Mouse (Mus musculus) forebrain, embryonic 14.5 days (tissue): ENCODE results near the gene Nav2. TPM values are rescaled to one million over a fixed set of nuclear protein-coding genes. Genes with fewer than 3 reads are reported as not detected.

ENCODE experiments used
- ATAC-seq: fragments of 200-750 bp; cut with Nextera tagmentation; 2 replicates; pipeline ENCODE4 v1.8.0; 2017; ENCODE audit warnings: mild to moderate bottlenecking, moderate library complexity
- DNase-seq: peaks from one replicate; pipeline ENCODE4 v3.0.0-alpha.2; 2015; ENCODE audit warnings: low spot score
- H3K27ac ChIP-seq: fragments of 300-500 bp; sonication (generic); 2 replicates; pipeline ENCODE4 v1.5.1; 2014; ENCODE audit warnings: low read depth, mild to moderate bottlenecking, control low read depth, low read length, moderate library complexity
- H3K27me3 ChIP-seq: fragments of 300-500 bp; sonication (generic); replicated peaks from 2 replicates; pipeline ENCODE4 v1.6.1; 2014; ENCODE audit warnings: low read length, control low read depth, mixed read lengths; ENCODE audit not compliant: control insufficient read depth, insufficient read depth
- H3K36me3 ChIP-seq: fragments of 300-500 bp; sonication (generic); 2 replicates; pipeline ENCODE4 v1.6.1; 2014; ENCODE audit warnings: low read length, control low read depth; ENCODE audit not compliant: control insufficient read depth, insufficient read depth
- H3K4me1 ChIP-seq: fragments of 300-500 bp; sonication (generic); 2 replicates; pipeline ENCODE4 v1.6.1; 2014; ENCODE audit warnings: antibody characterized with exemption, low read length, control low read depth; ENCODE audit not compliant: control insufficient read depth, insufficient read depth
- H3K4me2 ChIP-seq: fragments of 300-500 bp; sonication (generic); 2 replicates; pipeline ENCODE4 v1.6.1; 2014; ENCODE audit warnings: mild to moderate bottlenecking, control low read depth, low read length
- H3K4me3 ChIP-seq: fragments of 300-500 bp; sonication (generic); 2 replicates; pipeline ENCODE4 v1.5.1; 2014; ENCODE audit warnings: low read depth, low read length, control low read depth
- H3K9ac ChIP-seq: fragments of 300-500 bp; sonication (generic); 2 replicates; pipeline ENCODE4 v1.6.1; 2014; ENCODE audit warnings: mild to moderate bottlenecking, low read length, control low read depth, moderate library complexity
- H3K9me3 ChIP-seq: fragments of 300-500 bp; sonication (generic); replicated peaks from 2 replicates; pipeline ENCODE4 v1.6.1; 2016; ENCODE audit warnings: low read length, control low read depth, mixed read lengths; ENCODE audit not compliant: control insufficient read depth
- whole genome bisulfite sequencing: fragments of 180-500 bp; shearing (Covaris S2); extraction: QIAGEN DNeasy Blood & Tissue Kit; methylation state at CpG from one replicate; pipeline ENCODE4 v1.1.7; 2014; 5-methylcytosine and 5-hydroxymethylcytosine counted together
- polyA plus RNA-seq: library from polyadenylated mRNA; unstranded; fragments of >200 nt; fragmentation: Nextera tagmentation; extraction: Ambion mirVana; gene quantifications from 2 replicates; pipeline ENCODE4 v1.2.1, GENCODE M21; 2014

Nav2 gene
- polyA plus RNA-seq, 1 experiment from 2014 or later: 6.3 TPM

GRCm38 (mm10) chr7:48881971-48882609 is 26.4 kb upstream of the Nav2 start:
- no peak overlapping the region for H3K27ac ChIP-seq
- H3K9me3 ChIP-seq: no peaks in the 10 kb centered on the region
- 3% methylated on average over 28 of the region's 28 CpGs for WGBS
- peak overlapping the region; percentile 67 for H3K4me3 ChIP-seq
- H3K4me2 ChIP-seq: peak overlapping the region; percentile 99
- DNase-seq: no peak
- H3K4me1 ChIP-seq: peaks cover 7% of the 10 kb centered on the region; the same call in 1 of the 2 replicates
- H3K27me3 ChIP-seq: peaks cover 7% of the 10 kb centered on the region
- H3K36me3 ChIP-seq: peaks cover 6% of the 10 kb centered on the region; the same call in 1 of the 2 replicates
- ATAC-seq: no peak
- H3K9ac ChIP-seq: peak overlapping the region; percentile 52; the same call in 1 of the 2 replicates

GRCm38 (mm10) chr7:48883525-48884265 is 24.8 kb upstream of the Nav2 start:
- H3K27me3 ChIP-seq: peaks cover 13% of the 10 kb centered on the region
- 81% methylated on average over 4 of the region's 4 CpGs for WGBS
- no peak overlapping the region for H3K27ac ChIP-seq

GRCm38 (mm10) chr7:48884266-48884611 is 24.3 kb upstream of the Nav2 start:
- Histone ChIP-seq H3K9me3 (no peaks in the 10 kb centered on the region), H3K4me3 (no peak overlapping the region), H3K9ac (no peak overlapping the region), H3K4me1 (peaks cover 7% of the 10 kb centered on the region; the same call in 1 of the 2 replicates), H3K4me2 (no peak overlapping the region), H3K27me3 (peaks cover 14% of the 10 kb centered on the region), H3K36me3 (no peaks in the 10 kb centered on the region), H3K27ac (no peak overlapping the region)
- 61% methylated on average over 5 of the region's 5 CpGs for WGBS
- ATAC-seq (no peak), DNase-seq (no peak)

More at GRCm38 (mm10) chr7:48883525-48884265, 24.8 kb upstream of the Nav2 start:
- no peak for DNase-seq
- no peak overlapping the region for H3K9ac ChIP-seq
- no peaks in the 10 kb centered on the region for H3K9me3 ChIP-seq
- peaks cover 7% of the 10 kb centered on the region; the same call in 1 of the 2 replicates for H3K4me1 ChIP-seq
- H3K4me3 ChIP-seq: no peak overlapping the region
- H3K36me3 ChIP-seq: no peaks in the 10 kb centered on the region
- no peak overlapping the region for H3K4me2 ChIP-seq
- ATAC-seq: no peak

- Histone ChIP-seq H3K9me3 (no peaks in the 10 kb centered on the region), H3K9ac (no peak overlapping the region)
- 64% methylated on average over 8 of the region's 8 CpGs for WGBS
Observed at GRCm38 (mm10) chr7:48887973-48888372, 20.5 kb upstream of the Nav2 start.

GRCm38 (mm10) chr7:48888751-48889150 is 19.8 kb upstream of the Nav2 start:
- no peak overlapping the region for H3K4me3 ChIP-seq
- H3K27ac ChIP-seq: no peak overlapping the region
- H3K36me3 ChIP-seq: no peaks in the 10 kb centered on the region
- no peak overlapping the region for H3K9ac ChIP-seq
- peaks cover 6% of the 10 kb centered on the region; the same call in 1 of the 2 replicates for H3K4me1 ChIP-seq
- H3K27me3 ChIP-seq: peaks cover 11% of the 10 kb centered on the region; the same call in 1 of the 2 replicates
- H3K4me2 ChIP-seq: no peak overlapping the region
- ATAC-seq (no peak), DNase-seq (no peak)
- 83% methylated on average over 2 of the region's 2 CpGs for WGBS
- no peaks in the 10 kb centered on the region for H3K9me3 ChIP-seq

More at GRCm38 (mm10) chr7:48887973-48888372, 20.5 kb upstream of the Nav2 start:
- Histone ChIP-seq H3K4me1 (peaks cover 6% of the 10 kb centered on the region; the same call in 1 of the 2 replicates), H3K27me3 (peaks cover 11% of the 10 kb centered on the region; the same call in 1 of the 2 replicates), H3K4me2 (no peak overlapping the region), H3K4me3 (no peak overlapping the region), H3K36me3 (no peaks in the 10 kb centered on the region), H3K27ac (no peak overlapping the region)
- ATAC-seq (no peak), DNase-seq (no peak)

GRCm38 (mm10) chr7:48891029-48891428 is 17.5 kb upstream of the Nav2 start:
- Histone ChIP-seq H3K36me3 (no peaks in the 10 kb centered on the region), H3K4me3 (no peak overlapping the region), H3K9me3 (no peaks in the 10 kb centered on the region), H3K4me1 (peaks cover 6% of the 10 kb centered on the region; the same call in 1 of the 2 replicates), H3K9ac (no peak overlapping the region), H3K4me2 (no peak overlapping the region), H3K27ac (no peak overlapping the region), H3K27me3 (peaks cover 7% of the 10 kb centered on the region; the same call in 1 of the 2 replicates)
- ATAC-seq (0 out of 2 replicates have a peak, but pooled peaks have one; percentile 38), DNase-seq (no peak)
- WGBS: 22% methylated on average over 5 of the region's 5 CpGs

GRCm38 (mm10) chr7:48893093-48893492 is 15.4 kb upstream of the Nav2 start:
- WGBS: 89% methylated on average over 7 of the region's 7 CpGs
- H3K9me3 ChIP-seq: no peaks in the 10 kb centered on the region
- no peak overlapping the region for H3K9ac ChIP-seq
- peaks cover 14% of the 10 kb centered on the region; the same call in 1 of the 2 replicates for H3K27me3 ChIP-seq
- peaks cover 19% of the 10 kb centered on the region for H3K4me1 ChIP-seq
- no peak for DNase-seq
- no peak overlapping the region for H3K4me3 ChIP-seq
- no peak overlapping the region for H3K4me2 ChIP-seq
- no peaks in the 10 kb centered on the region for H3K36me3 ChIP-seq
- H3K27ac ChIP-seq: no peak overlapping the region
- ATAC-seq: no peak

GRCm38 (mm10) chr7:48894152-48894551 is 14.4 kb upstream of the Nav2 start:
- peaks cover 7% of the 10 kb centered on the region; the same call in 1 of the 2 replicates for H3K27me3 ChIP-seq
- H3K9ac ChIP-seq: no peak overlapping the region
- H3K4me3 ChIP-seq: no peak overlapping the region
- H3K4me1 ChIP-seq: peaks cover 20% of the 10 kb centered on the region
- DNase-seq (peak; percentile 76), ATAC-seq (peak; percentile 30; the same call in 1 of the 2 replicates)
- WGBS: 0% methylated on average over 6 of the region's 6 CpGs
- no peaks in the 10 kb centered on the region for H3K9me3 ChIP-seq
- H3K27ac ChIP-seq: no peak overlapping the region
- H3K4me2 ChIP-seq: no peak overlapping the region
- no peaks in the 10 kb centered on the region for H3K36me3 ChIP-seq
